ENCODE assay signal across 7 mouse cellular contexts in the genomic region with DNA sequence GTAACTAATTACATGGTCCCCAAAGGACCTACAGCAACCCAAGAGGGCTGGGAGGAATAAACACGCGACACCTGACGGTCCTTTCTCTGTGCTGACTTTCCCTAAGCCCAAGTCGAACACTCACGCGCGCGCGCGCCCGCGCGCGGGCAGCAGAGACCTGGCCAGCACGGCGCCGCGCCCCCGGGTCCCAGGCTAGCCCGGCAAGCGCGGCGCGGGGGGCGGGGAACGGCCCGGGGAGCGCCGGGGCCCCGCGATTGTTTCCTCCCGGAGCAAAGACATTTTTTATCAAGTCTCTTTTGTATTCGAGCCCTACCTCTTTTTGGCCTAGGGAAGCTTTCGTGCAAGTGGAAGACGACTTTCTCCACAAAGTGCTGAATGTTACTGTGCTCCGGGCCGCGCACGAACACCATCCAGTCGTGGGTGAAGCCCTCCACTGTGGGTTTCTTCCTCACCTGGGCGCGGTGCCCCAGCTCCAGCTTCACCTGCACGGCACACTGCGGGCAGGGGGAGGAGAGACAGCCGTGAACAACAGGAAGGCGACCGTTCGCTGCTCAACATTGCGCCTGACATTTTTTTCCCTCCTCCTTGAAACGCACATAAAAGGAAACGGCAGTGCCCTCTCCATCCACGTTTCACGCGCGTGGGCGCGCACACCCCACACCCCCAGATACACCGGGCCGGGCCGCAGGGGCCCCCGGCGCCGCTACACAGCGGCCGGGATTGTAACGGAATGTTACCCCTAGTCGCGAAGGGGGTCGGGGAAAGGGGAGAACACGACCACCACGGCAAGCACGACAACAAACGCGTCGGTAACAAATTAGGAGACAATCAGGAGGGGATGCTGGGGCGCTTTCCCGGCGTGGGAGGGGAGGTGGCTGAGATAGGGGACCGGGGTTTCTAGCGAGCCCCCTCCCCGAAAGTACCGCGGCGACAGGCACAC. TPM values are rescaled to one million over a fixed set of nuclear protein-coding genes. Genes with fewer than 3 reads are reported as not detected.
A peak's percentile ranks its signal among the peaks of the same experiment; 100 is the strongest.
DNase-seq lines count a peak whose midpoint lies in the region; ATAC-seq lines count a peak whose summit lies in the region.

No protein-coding gene starts in this region.

- WGBS in intestine, embryonic 16.5 days, result 1% methylated on average over 84 of the region's 84 CpGs
- 2% methylated on average over 84 of the region's 84 CpGs for WGBS in limb, embryonic 15.5 days
- under 1% methylated on average over 84 of the region's 84 CpGs for whole genome bisulfite sequencing in midbrain, embryonic 13.5 days

- H3K27me3 ChIP-seq in intestine, embryonic 16.5 days (replicated peaks; ENCODE audit: control insufficient read depth, insufficient read depth, low read length), result no peaks in the 10 kb centered on the region
- H3K27me3 ChIP-seq in limb, embryonic 15.5 days, result peaks cover 2% of the 10 kb centered on the region; the same call in 1 of the 2 replicates
- peaks cover 11% of the 10 kb centered on the region for H3K27me3 ChIP-seq in midbrain, embryonic 13.5 days

- peak; percentile 58 for DNase-seq in adrenal gland, adult 2 months
- peak; percentile 77 to 82 for DNase-seq in cerebellum, postnatal 25 days
- peak; percentile 18 for DNase-seq in gastrocnemius, postnatal 14 days
- peak; percentile 9 to 17 for DNase-seq in spleen, postnatal 14 days (ENCODE audit: low spot score in 2 of 2)

- peak overlapping the region; percentile 74 for H3K4me2 ChIP-seq in intestine, embryonic 16.5 days (ENCODE audit: low read depth, low read length)
- peak overlapping the region; percentile 91 for H3K4me2 ChIP-seq in limb, embryonic 15.5 days
- H3K4me2 ChIP-seq in midbrain, embryonic 13.5 days (replicated peaks), result peak overlapping the region; percentile 76

- H3K36me3 ChIP-seq in intestine, embryonic 16.5 days (ENCODE audit: control insufficient read depth, insufficient read depth, low read length), result no peaks in the 10 kb centered on the region
- H3K36me3 ChIP-seq in limb, embryonic 15.5 days, result 0 out of 2 replicates have a peak, but pooled peaks cover 3% of the 10 kb centered on the region
- H3K36me3 ChIP-seq in midbrain, embryonic 13.5 days, result peaks cover 4% of the 10 kb centered on the region

- H3K4me3 ChIP-seq in intestine, embryonic 16.5 days (ENCODE audit: low read length), result peak overlapping the region; percentile 85
- peak overlapping the region; percentile 86 for H3K4me3 ChIP-seq in limb, embryonic 15.5 days
- peak overlapping the region; percentile 91 for H3K4me3 ChIP-seq in midbrain, embryonic 13.5 days (replicated peaks)

- H3K9ac ChIP-seq in intestine, embryonic 16.5 days (ENCODE audit: low read depth, low read length), result peak overlapping the region; percentile 87
- peak overlapping the region; percentile 83 for H3K9ac ChIP-seq in limb, embryonic 15.5 days
- peak overlapping the region; percentile 95 for H3K9ac ChIP-seq in midbrain, embryonic 13.5 days (replicated peaks)

- H3K9me3 ChIP-seq in intestine, embryonic 16.5 days (ENCODE audit: control insufficient read depth, low read length), result no peaks in the 10 kb centered on the region
- H3K9me3 ChIP-seq in limb, embryonic 15.5 days, result no peaks in the 10 kb centered on the region
- no peaks in the 10 kb centered on the region for H3K9me3 ChIP-seq in midbrain, embryonic 13.5 days

- peak overlapping the region; percentile 96 for H3K27ac ChIP-seq in intestine, embryonic 16.5 days (ENCODE audit: low read length)
- H3K27ac ChIP-seq in limb, embryonic 15.5 days, result peak overlapping the region; percentile 93
- peak overlapping the region; percentile 99 for H3K27ac ChIP-seq in midbrain, embryonic 13.5 days

- intact Hi-C loops in gastrocnemius, postnatal 14 days (cut with DNase I; ENCODE audit: low total_unique reads), result loop anchor here (10.0 kb wide), 1 partner anchor 247 kb away; no protein-coding TSS in a partner anchor

- ATAC-seq in intestine, embryonic 16.5 days, result peak; percentile 11; the same call in 1 of the 2 replicates
- ATAC-seq in limb, embryonic 15.5 days (ENCODE audit: insufficient number of reproducible peaks, low FRiP score, low TSS enrichment, low read depth), result no peak
- no peak for ATAC-seq in midbrain, embryonic 13.5 days

- peaks cover 6% of the 10 kb centered on the region for H3K4me1 ChIP-seq in intestine, embryonic 16.5 days (ENCODE audit: control insufficient read depth, insufficient read depth, low read length)
- peaks cover 21% of the 10 kb centered on the region for H3K4me1 ChIP-seq in limb, embryonic 15.5 days
- peaks cover 54% of the 10 kb centered on the region for H3K4me1 ChIP-seq in midbrain, embryonic 13.5 days (replicated peaks)

RNA-seq across cellular contexts. Expression of a gene that starts 1.7 kb away (rescaled TPM):
- 10 to 100 TPM; 24.7 to 30.0 TPM for total RNA-seq in adrenal gland, adult 2 months (2021)
- polyA plus RNA-seq in adrenal gland, adult 2 months (2012; rRNA removed), result 2.2 and 3.0 TPM in 2 replicates
- 10 to 100 TPM; 33.5 TPM for total RNA-seq in gastrocnemius, postnatal 14 days (2021)
- polyA plus RNA-seq in intestine, embryonic 16.5 days (2015; fragmentation: Nextera tagmentation; extraction: Ambion mirVana), result 27.9 and 30.0 TPM in 2 replicates
- polyA plus RNA-seq in limb, embryonic 15.5 days (2015; fragmentation: Nextera tagmentation; extraction: Ambion mirVana), result 42.0 and 42.2 TPM in 2 replicates
- polyA plus RNA-seq in midbrain, embryonic 13.5 days (2015; fragmentation: Nextera tagmentation; extraction: Ambion mirVana), result 115 and 119 TPM in 2 replicates

Comparison
In these comparisons a context has a peak if more than half of its experiments do, and no peak if none do; other contexts are left out.
1. DNase-seq: peak in every context shown above with its lines; median percentile 80 in cerebellum, postnatal 25 days; 58 in adrenal gland, adult 2 months; 18 in gastrocnemius, postnatal 14 days; 13 in spleen, postnatal 14 days.